Mouse (Mus musculus) thymus, postnatal 0 days (tissue): ENCODE measurements around the gene Nop2. TPM values are rescaled to one million over a fixed set of nuclear protein-coding genes. Genes with fewer than 3 reads are reported as not detected.

ENCODE experiments used
- DNase-seq: peaks from one replicate; pipeline ENCODE4 v3.0.0-alpha.2; 2015; ENCODE audit warnings: low spot score
- microRNA-seq: library from miRNA; unstranded; fragments of <30 nt; microRNA quantifications from one replicate; pipeline ENCODE4, GENCODE M21; 2016; ENCODE audit warnings: borderline number of aligned reads
- polyA plus RNA-seq: library from polyadenylated mRNA; unstranded; fragments of >200 nt; fragmentation: Nextera tagmentation; extraction: Ambion mirVana; gene quantifications from 2 replicates; pipeline ENCODE4 v1.2.1, GENCODE M21; 2015

Nop2 gene
- polyA plus RNA-seq, 1 experiment from 2014 or later: 53.9 TPM

DNA sequence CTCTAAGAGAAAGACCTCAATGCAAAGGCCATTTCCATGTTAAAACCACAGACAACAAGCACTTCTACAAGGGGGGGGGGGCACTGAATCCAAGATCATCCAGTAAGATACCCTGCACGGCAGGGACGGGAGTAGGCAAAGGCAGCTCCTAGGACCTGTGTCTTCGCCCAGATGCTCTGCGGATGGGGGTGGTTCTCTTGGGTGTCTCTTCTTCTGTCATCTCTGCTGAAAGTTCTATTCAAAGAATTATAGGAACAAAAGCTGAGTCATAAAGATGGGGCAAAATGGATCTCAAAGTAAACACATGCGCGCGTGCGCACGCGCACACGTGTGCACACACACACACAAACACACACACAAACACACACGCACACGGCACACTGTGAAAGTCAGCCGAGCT is 36.4 kb downstream of the Nop2 start:
- DNase-seq: no peak

DNA sequence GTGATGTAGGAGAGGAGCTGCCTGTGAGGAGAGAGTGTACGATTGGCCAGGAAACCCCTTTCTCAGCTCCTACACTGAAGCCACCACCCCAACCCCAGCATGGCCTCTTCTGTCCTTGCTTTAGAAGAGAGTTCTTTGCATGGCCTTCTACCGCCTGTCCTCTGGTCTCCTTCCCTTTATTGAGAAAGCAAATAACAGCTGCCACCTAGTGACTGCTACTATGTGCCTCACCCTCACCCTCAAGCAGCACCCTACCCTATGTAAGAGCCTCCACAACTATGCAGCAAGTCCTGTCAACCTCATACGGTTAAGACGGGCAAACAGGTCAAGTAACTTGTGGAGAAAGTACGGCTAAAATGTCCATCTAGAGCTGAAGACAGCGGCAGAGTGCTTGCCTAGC is 38.5 kb downstream of the Nop2 start:
- DNase-seq: no peak

DNA sequence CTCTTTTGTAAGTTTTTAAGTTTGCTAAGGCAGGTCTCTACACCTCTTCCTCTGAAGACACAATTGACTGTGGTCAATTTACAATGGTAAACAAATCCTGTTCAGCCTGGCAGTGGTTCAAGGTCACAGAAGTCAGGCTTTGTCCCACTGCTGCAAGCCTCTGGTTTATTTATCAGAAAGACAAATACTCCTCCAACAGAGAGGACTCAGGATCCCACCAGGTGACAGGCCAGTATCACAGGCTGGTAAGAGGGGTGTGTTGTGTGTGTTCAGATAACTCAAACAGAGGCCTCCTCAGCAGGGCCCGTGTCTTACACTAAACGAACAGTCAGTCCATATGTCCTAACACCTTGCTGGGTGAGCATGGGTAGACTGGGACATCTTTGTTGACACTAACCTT is 40.8 kb downstream of the Nop2 start:
- no peak for DNase-seq

DNA sequence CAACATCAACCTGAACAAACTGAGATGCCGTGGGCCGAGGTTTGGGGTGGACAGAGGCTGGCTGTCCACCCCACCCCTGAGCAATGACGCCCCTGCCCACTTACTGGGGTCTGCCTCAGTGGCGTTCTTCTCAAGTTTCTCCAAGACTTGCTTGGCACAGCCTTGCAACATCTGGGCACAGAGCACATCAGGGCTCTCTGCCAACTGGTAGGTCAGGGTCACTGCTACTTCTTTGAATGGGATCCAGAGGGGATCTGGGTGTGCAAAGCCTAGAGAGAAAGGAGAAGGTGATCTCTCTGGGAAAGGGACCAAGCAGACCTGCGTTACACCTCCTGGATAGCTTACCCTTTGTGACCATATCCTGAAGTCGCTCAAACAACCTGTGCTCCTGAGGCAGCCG is 41.5 kb downstream of the Nop2 start:
- DNase-seq: no peak

DNA sequence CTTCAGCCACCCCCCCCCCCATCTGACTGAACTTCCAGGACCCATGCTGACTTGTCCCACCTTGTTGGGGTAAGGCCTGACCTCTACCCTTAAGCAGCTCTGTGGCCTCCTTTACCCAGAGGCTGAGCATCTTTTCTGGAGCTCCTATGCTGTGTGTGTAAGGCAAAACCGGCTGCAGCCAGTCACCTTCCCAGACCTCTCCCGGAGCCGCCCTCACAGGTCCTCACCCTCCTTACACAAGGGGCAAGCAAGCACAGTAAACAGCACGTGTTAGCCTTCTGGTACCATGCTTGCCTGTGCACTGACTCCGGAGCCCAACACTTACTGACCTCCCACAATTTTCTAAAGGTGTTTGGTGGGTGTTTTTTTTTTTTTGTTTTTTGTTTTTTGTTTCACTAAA is 43.8 kb downstream of the Nop2 start:
- no peak for DNase-seq

DNA sequence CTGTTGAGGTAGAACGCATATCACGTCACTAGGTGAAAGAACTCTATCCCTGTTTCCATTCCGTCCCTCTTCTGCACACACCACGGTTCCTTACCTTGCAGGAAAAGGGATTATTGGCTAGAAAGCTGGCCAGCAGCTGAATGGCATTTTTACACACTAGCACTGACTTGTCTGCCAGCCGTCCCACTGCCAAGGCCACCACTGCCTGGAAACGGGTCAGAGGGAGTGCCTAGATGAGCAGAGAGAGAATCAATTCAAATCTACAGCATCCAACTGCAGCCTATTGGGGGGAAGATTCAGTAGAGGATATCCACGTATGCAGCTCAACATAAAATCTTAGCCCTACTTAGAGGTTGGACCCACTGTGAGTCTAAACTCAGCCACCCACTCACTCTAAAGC is 47.9 kb downstream of the Nop2 start:
- no peak for DNase-seq

DNA sequence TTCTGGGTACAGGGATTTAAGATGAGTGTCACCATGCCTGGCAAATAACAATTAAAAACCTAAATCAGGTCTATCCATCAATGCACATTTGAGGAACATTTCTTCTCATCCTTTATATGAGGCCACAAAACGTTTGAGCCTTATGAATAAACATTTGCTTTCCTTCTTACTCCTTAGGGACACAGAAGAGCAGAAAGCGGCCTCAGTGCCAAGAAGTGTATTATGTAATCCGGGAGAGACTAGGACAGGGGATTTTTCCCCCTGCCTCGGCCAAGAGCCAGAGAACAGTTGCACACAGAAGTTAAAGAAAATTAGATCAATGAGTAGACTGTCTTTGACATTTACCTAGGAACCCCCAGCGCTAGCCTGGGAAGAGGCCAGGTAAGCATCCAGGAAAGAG is 50.4 kb downstream of the Nop2 start:
- DNase-seq: no peak

DNA sequence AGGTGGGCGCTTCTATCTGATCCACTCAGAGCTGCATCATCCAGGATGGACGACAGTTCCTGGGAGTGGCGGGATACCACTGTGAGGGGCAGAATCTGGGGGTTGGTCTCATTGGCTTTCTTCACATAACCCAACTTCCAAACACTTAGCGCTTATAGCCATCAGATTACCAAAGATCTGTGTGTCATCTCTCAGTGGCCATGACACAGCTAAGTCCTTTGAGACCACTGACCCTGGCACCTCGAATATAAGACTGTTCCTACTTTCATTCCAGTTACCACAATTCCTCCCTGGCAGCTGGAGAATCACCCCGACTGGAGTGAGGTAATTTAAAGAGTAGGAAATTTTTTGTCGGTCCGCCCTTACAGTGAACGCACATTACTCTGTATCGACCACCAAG is 54.5 kb downstream of the Nop2 start:
- no peak for DNase-seq

DNA sequence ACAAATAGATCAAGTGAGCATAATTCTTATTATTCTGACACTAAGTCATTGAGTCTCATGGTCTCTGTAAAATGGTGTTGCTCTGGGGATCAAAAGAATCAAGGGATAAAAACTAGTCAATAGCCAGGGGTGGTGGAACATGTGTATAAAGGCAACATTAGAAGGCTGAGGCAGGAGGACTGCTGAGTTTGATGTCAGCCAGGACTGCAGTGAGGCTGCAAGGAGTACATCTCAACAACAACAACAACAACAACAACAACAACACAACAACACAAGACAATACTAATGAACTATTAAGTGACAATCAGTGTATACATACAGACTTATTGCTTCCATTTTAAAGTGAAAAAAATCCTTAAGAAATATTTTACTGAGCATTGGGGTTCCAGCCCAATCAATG is 59.1 kb downstream of the Nop2 start:
- DNase-seq: no peak

DNA sequence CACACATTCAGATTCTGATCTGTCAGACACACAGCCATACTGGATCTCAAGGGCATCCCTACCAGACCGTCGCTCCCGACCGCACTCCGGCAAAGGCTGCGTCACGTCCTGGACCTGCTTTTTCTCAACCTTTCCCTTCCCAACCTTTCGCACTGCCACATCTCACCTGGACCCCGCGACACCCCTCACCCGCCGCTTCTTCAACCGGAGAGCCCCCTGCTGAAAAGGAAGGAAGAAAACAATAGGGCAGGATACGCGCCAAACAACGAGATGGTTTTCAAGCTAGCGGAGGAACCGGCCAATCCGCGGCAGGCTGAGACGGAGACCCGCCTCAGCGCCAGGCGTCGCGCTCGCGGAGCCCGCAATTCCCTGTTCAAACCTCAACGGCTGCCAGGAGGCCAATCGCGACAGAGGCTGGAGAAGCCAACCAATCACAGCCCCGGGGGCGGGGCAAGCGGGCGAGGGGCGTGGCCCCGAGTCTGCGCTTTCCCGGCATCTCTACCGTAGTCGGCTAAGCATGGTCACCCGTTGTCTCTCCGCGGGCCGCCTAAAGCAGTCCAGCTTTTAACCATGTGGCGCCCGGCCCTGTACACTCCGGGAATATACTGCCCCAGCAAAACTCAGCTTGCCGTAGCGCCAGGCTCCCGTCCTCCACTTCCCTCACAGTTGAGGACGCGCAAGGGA is 59.8 kb downstream of the Nop2 start, which contains the start of the genes Ncapd2 and Mrpl51:
Gene Ncapd2 (minus strand): TSS at position 370 of the 684 bp plus-strand sequence.
Gene Mrpl51 (plus strand): TSS at position 470 of the 684 bp plus-strand sequence.
- peak; percentile 98 for DNase-seq

DNA sequence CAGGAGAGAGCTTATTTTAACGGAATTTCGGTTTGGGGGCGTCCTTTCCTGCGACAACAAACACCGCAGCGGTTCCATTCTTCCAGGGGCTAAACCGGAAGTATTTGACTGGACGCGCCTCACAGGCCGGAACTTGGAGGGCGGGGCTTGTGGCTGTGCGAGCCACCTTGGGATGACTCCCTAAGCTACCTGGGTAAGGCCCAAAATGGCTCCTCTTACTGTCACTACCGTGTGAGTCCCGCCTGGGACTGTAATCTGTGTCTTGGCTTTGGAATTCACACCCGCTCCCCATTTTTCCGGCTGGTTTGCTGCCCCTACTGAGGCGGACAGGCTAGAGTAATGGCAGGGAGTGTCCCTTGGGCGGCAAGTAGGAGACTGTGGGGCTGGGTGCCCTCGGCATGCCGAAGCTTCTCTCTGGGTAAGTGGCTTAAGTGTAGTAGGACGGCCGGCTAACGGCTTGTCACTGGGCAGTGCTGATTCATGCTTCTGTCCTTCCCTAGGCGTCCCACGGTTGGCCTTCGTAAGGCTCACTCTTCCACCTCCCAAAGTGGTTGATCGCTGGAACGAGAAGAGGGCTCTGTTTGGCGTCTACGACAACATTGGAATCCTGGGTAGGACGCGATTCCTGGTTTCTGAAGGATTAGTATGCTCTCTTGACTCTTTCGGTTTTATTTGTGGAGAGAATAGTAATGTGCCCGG is 60.5 kb downstream of the Nop2 start:
- DNase-seq: peak; percentile 90

DNA sequence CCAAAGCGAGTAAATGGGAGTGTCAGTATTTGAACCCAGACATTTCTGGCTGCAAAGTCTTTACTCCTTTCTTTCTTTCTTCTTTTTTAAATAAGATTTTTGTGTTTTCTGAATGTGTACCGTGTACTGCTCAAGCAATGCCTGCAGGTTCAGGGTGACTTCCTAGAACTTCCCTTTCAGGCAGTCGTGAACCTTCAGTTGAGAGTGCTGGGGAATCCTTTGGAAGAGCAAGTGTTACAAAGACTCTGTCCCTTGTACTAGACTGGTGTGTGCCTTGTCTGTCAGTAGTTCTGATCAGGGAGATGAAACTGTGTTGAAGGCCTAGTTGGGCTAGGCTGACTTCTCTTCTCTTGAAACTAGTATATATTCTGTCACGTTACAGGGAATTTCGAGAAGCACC is 61.1 kb downstream of the Nop2 start:
- DNase-seq: no peak

DNA sequence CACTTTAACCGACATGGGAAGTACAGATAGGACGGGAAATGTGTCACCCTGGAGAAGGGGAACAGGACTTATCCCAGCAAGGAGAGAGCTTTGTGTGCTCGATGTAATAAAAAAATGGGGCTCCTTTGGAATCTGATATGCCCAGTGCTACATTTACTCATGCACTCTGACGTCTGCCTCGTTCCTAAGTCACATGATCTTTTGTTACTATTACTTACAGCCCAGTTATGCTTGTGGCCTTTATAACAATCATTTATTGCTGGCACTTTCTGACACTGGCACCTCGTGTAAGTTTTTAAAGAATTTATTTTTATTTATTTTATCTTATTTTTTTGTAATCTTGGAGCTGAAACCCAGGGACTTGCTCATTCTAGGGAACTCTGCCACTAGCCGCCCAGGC is 61.7 kb downstream of the Nop2 start:
- no peak for DNase-seq

Small RNA genes lying within 50 kb of the gene (microRNA-seq; reads per million reads assigned to microRNA genes)
- gene Mir7045: not detected

Other genes with a start within 250 kb of the Nop2 start
- gene Cd4, start 243.7 kb upstream of the Nop2 start, polyA plus RNA-seq: 102 TPM in 2 replicates
- 5.5 and 6.1 TPM in 2 replicates for gene Lag3, start 220.2 kb upstream of the Nop2 start, polyA plus RNA-seq
- 204 and 256 TPM in 2 replicates for gene Ptms, start 211.8 kb upstream of the Nop2 start, polyA plus RNA-seq
- gene Mlf2, start 200.5 kb upstream of the Nop2 start, polyA plus RNA-seq: 267 and 277 TPM in 2 replicates
- 86.0 and 95.5 TPM in 2 replicates for gene Cops7a, start 166.4 kb upstream of the Nop2 start, polyA plus RNA-seq
- 0.50 and 0.55 TPM in 2 replicates for gene Pianp, start 135.2 kb upstream of the Nop2 start, polyA plus RNA-seq
- gene Zfp384, start 122.8 kb upstream of the Nop2 start, polyA plus RNA-seq: 8.8 and 9.5 TPM in 2 replicates
- 113 and 118 TPM in 2 replicates for gene Ing4, start 92.1 kb upstream of the Nop2 start, polyA plus RNA-seq
- 9.2 and 10.2 TPM in 2 replicates for gene Acrbp, start 82.2 kb upstream of the Nop2 start, polyA plus RNA-seq
- 3.5 and 4.2 TPM in 2 replicates for gene Lpar5, start 64.0 kb upstream of the Nop2 start, polyA plus RNA-seq
- 70.0 and 84.9 TPM in 2 replicates for gene Chd4, start 35.9 kb upstream of the Nop2 start, polyA plus RNA-seq
- 13.8 and 19.0 TPM in 2 replicates for gene Iffo1, start 13.3 kb downstream of the Nop2 start, polyA plus RNA-seq
- 1,452 and 1,606 TPM in 2 replicates for gene Gapdh, start 34.6 kb downstream of the Nop2 start, polyA plus RNA-seq
- 130 and 153 TPM in 2 replicates for gene Ncapd2, start 59.8 kb downstream of the Nop2 start, polyA plus RNA-seq
- gene Mrpl51, start 59.9 kb downstream of the Nop2 start, polyA plus RNA-seq: 281 and 294 TPM in 2 replicates
- 61.0 and 75.3 TPM in 2 replicates for gene Vamp1, start 83.6 kb downstream of the Nop2 start, polyA plus RNA-seq
- 42.5 and 53.1 TPM in 2 replicates for gene Tapbpl, start 100.0 kb downstream of the Nop2 start, polyA plus RNA-seq
- 175 and 252 TPM in 2 replicates for gene Cd27, start 105.1 kb downstream of the Nop2 start, polyA plus RNA-seq
- 0.22 and 0.36 TPM in 2 replicates for gene Tuba3a, start 154.1 kb downstream of the Nop2 start, polyA plus RNA-seq
- 29.6 and 30.9 TPM in 2 replicates for gene Ltbr, start 182.0 kb downstream of the Nop2 start, polyA plus RNA-seq
- 9.0 and 9.5 TPM in 2 replicates for gene Scnn1a, start 188.8 kb downstream of the Nop2 start, polyA plus RNA-seq
- gene Tnfrsf1a, start 217.5 kb downstream of the Nop2 start, polyA plus RNA-seq: 67.3 and 67.9 TPM in 2 replicates
- 1.0 and 1.2 TPM in 2 replicates for gene Plekhg6, start 248.9 kb downstream of the Nop2 start, polyA plus RNA-seq